Mouse (Mus musculus) forebrain, embryonic 11.5 days (tissue): ENCODE results near the gene Ovca2. TPM values are rescaled to one million over a fixed set of nuclear protein-coding genes. Genes with fewer than 3 reads are reported as not detected.
A peak's percentile ranks its signal among the peaks of the same experiment; 100 is the strongest.

ENCODE experiments used
- ATAC-seq: fragments of 200-750 bp; cut with Nextera tagmentation; replicated peaks from 2 replicates; pipeline ENCODE4 v1.8.0; 2017; ENCODE audit warnings: moderate TSS enrichment; ENCODE audit not compliant: low FRiP score
- DNase-seq: peaks from one replicate; pipeline ENCODE4 v3.0.0-alpha.2; 2017; ENCODE audit warnings: low spot score
- H3K27ac ChIP-seq: fragments of 300-500 bp; sonication (generic); 2 replicates; pipeline ENCODE4 v1.5.1; 2014; ENCODE audit warnings: low read depth, low read length
- H3K27me3 ChIP-seq: fragments of 300-500 bp; sonication (generic); 2 replicates; pipeline ENCODE4 v1.6.1; 2014; ENCODE audit warnings: mild to moderate bottlenecking, low read length, mixed read lengths; ENCODE audit not compliant: control insufficient read depth, insufficient read depth
- H3K36me3 ChIP-seq: fragments of 300-500 bp; sonication (generic); 2 replicates; pipeline ENCODE4 v1.6.1; 2014; ENCODE audit warnings: mild to moderate bottlenecking, low read length, moderate library complexity, mixed read lengths; ENCODE audit not compliant: control insufficient read depth, insufficient read depth
- H3K4me1 ChIP-seq: fragments of 300-500 bp; sonication (generic); replicated peaks from 2 replicates; pipeline ENCODE4 v1.6.1; 2014; ENCODE audit warnings: low read length, mixed read lengths; ENCODE audit not compliant: control insufficient read depth, insufficient read depth
- H3K4me2 ChIP-seq: fragments of 300-500 bp; sonication (generic); 2 replicates; pipeline ENCODE4 v1.6.1; 2014; ENCODE audit warnings: low read depth, mild to moderate bottlenecking, low read length, moderate library complexity, mixed read lengths; ENCODE audit not compliant: severe bottlenecking
- H3K4me3 ChIP-seq: fragments of 300-500 bp; sonication (generic); 2 replicates; pipeline ENCODE4 v1.5.1; 2014; ENCODE audit warnings: low read depth, low read length
- H3K9ac ChIP-seq: fragments of 300-500 bp; sonication (generic); 2 replicates; pipeline ENCODE4 v1.6.1; 2014; ENCODE audit warnings: low read length
- H3K9me3 ChIP-seq: fragments of 300-500 bp; sonication (generic); 2 replicates; pipeline ENCODE4 v1.6.1; 2016; ENCODE audit warnings: low read length, mixed read lengths; ENCODE audit not compliant: control insufficient read depth
- WGBS: fragments of 180-500 bp; shearing (Covaris S2); extraction: QIAGEN DNeasy Blood & Tissue Kit; methylation state at CpG from one replicate; pipeline ENCODE4 v1.1.7; 2014; 5-methylcytosine and 5-hydroxymethylcytosine counted together
- polyA plus RNA-seq: library from polyadenylated mRNA; unstranded; fragments of >200 nt; fragmentation: Nextera tagmentation; extraction: Ambion mirVana; gene quantifications from 2 replicates; pipeline ENCODE4 v1.2.1, GENCODE M21; 2014

Gene Ovca2
- polyA plus RNA-seq, 1 experiment from 2014 or later: 32.7 TPM

- WGBS: 76% methylated on average over 5 of the region's 5 CpGs
- Histone ChIP-seq H3K9ac (no peak overlapping the region), H3K4me2 (no peak overlapping the region), H3K4me3 (no peak overlapping the region), H3K9me3 (no peaks in the 10 kb centered on the region), H3K4me1 (no peaks in the 10 kb centered on the region), H3K36me3 (peaks cover 3% of the 10 kb centered on the region; the same call in 1 of the 2 replicates), H3K27me3 (no peaks in the 10 kb centered on the region), H3K27ac (no peak overlapping the region)
- ATAC-seq (no peak), DNase-seq (no peak)
These were observed 22.2 kb downstream of the Ovca2 start for GRCm38 (mm10) chr11:75156416-75156815.

- no peaks in the 10 kb centered on the region for H3K27me3 ChIP-seq
- H3K4me2 ChIP-seq: no peak overlapping the region
- H3K27ac ChIP-seq: no peak overlapping the region
- no peaks in the 10 kb centered on the region for H3K4me1 ChIP-seq
- no peak for DNase-seq
- peaks cover 3% of the 10 kb centered on the region; the same call in 1 of the 2 replicates for H3K36me3 ChIP-seq
- H3K9me3 ChIP-seq: no peaks in the 10 kb centered on the region
- no peak overlapping the region for H3K4me3 ChIP-seq
- 84% methylated on average over 6 of the region's 6 CpGs for WGBS
- no peak for ATAC-seq
- no peak overlapping the region for H3K9ac ChIP-seq
These were observed 22.6 kb downstream of the Ovca2 start for GRCm38 (mm10) chr11:75155985-75156384.

GRCm38 (mm10) chr11:75154053-75154585 lies 24.5 kb downstream of the Ovca2 start:
- Histone ChIP-seq H3K4me3 (no peak overlapping the region), H3K4me2 (no peak overlapping the region), H3K27ac (no peak overlapping the region), H3K9ac (no peak overlapping the region), H3K36me3 (peaks cover 3% of the 10 kb centered on the region; the same call in 1 of the 2 replicates), H3K4me1 (no peaks in the 10 kb centered on the region), H3K9me3 (no peaks in the 10 kb centered on the region), H3K27me3 (no peaks in the 10 kb centered on the region)
- WGBS: 84% methylated on average over 6 of the region's 6 CpGs
- DNase-seq (no peak), ATAC-seq (no peak)

GRCm38 (mm10) chr11:75152603-75153557 lies 25.8 kb downstream of the Ovca2 start:
- WGBS: 85% methylated on average over 18 of the region's 18 CpGs
- H3K4me3 ChIP-seq: no peak overlapping the region
- no peaks in the 10 kb centered on the region for H3K9me3 ChIP-seq
- no peak overlapping the region for H3K4me2 ChIP-seq
- DNase-seq: no peak
- H3K4me1 ChIP-seq: no peaks in the 10 kb centered on the region
- no peak for ATAC-seq
- H3K27ac ChIP-seq: no peak overlapping the region
- no peak overlapping the region for H3K9ac ChIP-seq
- H3K27me3 ChIP-seq: no peaks in the 10 kb centered on the region
- H3K36me3 ChIP-seq: peaks cover 3% of the 10 kb centered on the region; the same call in 1 of the 2 replicates

- ATAC-seq (no peak), DNase-seq (no peak)
- WGBS: 90% methylated on average over 1 of the region's 1 CpGs
- Histone ChIP-seq H3K4me3 (no peak overlapping the region), H3K36me3 (no peaks in the 10 kb centered on the region; the same call in 1 of the 2 replicates), H3K9ac (no peak overlapping the region), H3K4me2 (no peak overlapping the region), H3K27ac (no peak overlapping the region), H3K4me1 (no peaks in the 10 kb centered on the region), H3K27me3 (no peaks in the 10 kb centered on the region), H3K9me3 (no peaks in the 10 kb centered on the region)
These were observed 28.3 kb downstream of the Ovca2 start for GRCm38 (mm10) chr11:75150346-75150745.

GRCm38 (mm10) chr11:75148332-75149035 lies 30.2 kb downstream of the Ovca2 start:
- no peaks in the 10 kb centered on the region; the same call in 1 of the 2 replicates for H3K36me3 ChIP-seq
- no peak overlapping the region for H3K4me3 ChIP-seq
- no peak overlapping the region for H3K9ac ChIP-seq
- ATAC-seq (no peak), DNase-seq (no peak)
- WGBS: 90% methylated on average over 11 of the region's 11 CpGs
- H3K27ac ChIP-seq: peak overlapping the region; percentile 34; the same call in 1 of the 2 replicates
- H3K4me2 ChIP-seq: no peak overlapping the region
- no peaks in the 10 kb centered on the region for H3K27me3 ChIP-seq
- H3K4me1 ChIP-seq: no peaks in the 10 kb centered on the region
- H3K9me3 ChIP-seq: no peaks in the 10 kb centered on the region

- DNase-seq: no peak
- WGBS: 78% methylated on average over 3 of the region's 3 CpGs
- H3K27me3 ChIP-seq: no peaks in the 10 kb centered on the region
These were observed 30.8 kb downstream of the Ovca2 start for GRCm38 (mm10) chr11:75147846-75148168.

GRCm38 (mm10) chr11:75147106-75147845 lies 31.4 kb downstream of the Ovca2 start:
- no peaks in the 10 kb centered on the region; the same call in 1 of the 2 replicates for H3K36me3 ChIP-seq
- no peaks in the 10 kb centered on the region for H3K9me3 ChIP-seq
- ATAC-seq (no peak), DNase-seq (no peak)
- 71% methylated on average over 11 of the region's 11 CpGs for WGBS
- peak overlapping the region; percentile 34; the same call in 1 of the 2 replicates for H3K27ac ChIP-seq
- H3K9ac ChIP-seq: no peak overlapping the region
- no peak overlapping the region for H3K4me3 ChIP-seq
- no peaks in the 10 kb centered on the region for H3K4me1 ChIP-seq
- no peak overlapping the region for H3K4me2 ChIP-seq
- no peaks in the 10 kb centered on the region for H3K27me3 ChIP-seq

More at GRCm38 (mm10) chr11:75147846-75148168, 30.8 kb downstream of the Ovca2 start:
- H3K36me3 ChIP-seq: no peaks in the 10 kb centered on the region; the same call in 1 of the 2 replicates
- no peak for ATAC-seq
- no peaks in the 10 kb centered on the region for H3K4me1 ChIP-seq
- no peak overlapping the region for H3K4me2 ChIP-seq
- H3K9ac ChIP-seq: no peak overlapping the region
- no peaks in the 10 kb centered on the region for H3K9me3 ChIP-seq
- H3K27ac ChIP-seq: peak overlapping the region; percentile 34
- no peak overlapping the region for H3K4me3 ChIP-seq
